Mouse (Mus musculus) heart, adult 2 months (tissue): ENCODE data around the gene Nup210l.

Experiments used
- CTCF ChIP-seq: fragments of 200-600 bp; IDR thresholded peaks from 2 replicates; pipeline ENCODE4 v1.8.1; 2022; ENCODE audit warnings: antibody characterized with exemption, mild to moderate bottlenecking, moderate library complexity
- EP300 ChIP-seq: fragments of 200-500 bp; IDR thresholded peaks from 2 replicates; pipeline ENCODE4 v1.6.1; 2011; ENCODE audit warnings: low read depth, low read length, control low read depth; ENCODE audit not compliant: insufficient read depth
- POLR2A ChIP-seq: fragments of 200-500 bp; IDR thresholded peaks from 2 replicates; pipeline ENCODE4 v1.6.1; 2011; ENCODE audit warnings: mild to moderate bottlenecking, low read depth, low read length, control low read depth; ENCODE audit not compliant: insufficient read depth

DNA sequence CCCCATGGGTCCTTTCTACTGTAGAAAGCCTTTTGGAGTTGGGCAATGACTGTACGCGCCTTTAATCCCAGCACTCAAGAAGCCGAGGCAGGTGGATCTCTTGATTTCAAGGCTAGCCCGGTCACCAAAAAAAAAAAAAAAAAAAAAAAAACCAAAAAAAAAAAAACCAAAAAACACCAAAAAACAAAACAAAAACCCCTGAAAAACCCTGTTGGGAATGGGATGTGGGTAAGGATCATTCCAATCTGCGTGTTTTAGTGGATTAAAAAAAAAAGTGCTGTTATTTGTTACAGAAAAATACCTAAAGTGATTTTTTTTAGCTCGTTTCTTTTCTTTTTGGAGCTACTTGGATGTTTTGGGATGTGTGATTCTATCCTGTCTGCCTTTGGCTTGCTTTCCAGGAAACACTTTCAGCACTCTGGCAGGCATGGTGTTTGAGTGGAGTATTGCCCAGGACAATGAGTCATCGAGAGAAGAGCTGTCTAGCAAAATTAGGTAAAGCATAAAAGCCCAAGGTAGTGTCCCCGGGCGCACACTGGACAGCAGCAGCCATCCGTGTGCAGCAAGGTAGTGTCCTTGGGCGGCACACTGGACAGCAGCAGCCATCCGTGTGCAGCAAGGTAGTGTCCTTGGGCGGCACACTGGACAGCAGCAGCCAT is 14.3 kb downstream of the Nup210l start:
- no peak for TF ChIP-seq CTCF
- TF ChIP-seq POLR2A, result no peak
- TF ChIP-seq EP300, result no peak
